Mouse (Mus musculus): ENCODE results near the gene Ogn.
"Not testable (repeated sequence)": the region's sequence is repeated elsewhere in the genome, so short reads cannot be mapped to it uniquely, and the experiment has no call there.

The Ogn gene

GRCm38 (mm10) chr13:49607714-49608113 is at the start of gene Ogn:
Ogn (plus strand) TSS chr13:49608046.
- in situ Hi-C loops (cut with MboI, MseI): no loop called here

GRCm38 (mm10) chr13:49559185-49559584 is 48.7 kb upstream of the Ogn start:
- in situ Hi-C loops (cut with MboI, MseI): no loop called here

GRCm38 (mm10) chr13:49560886-49561285 is 47.0 kb upstream of the Ogn start:
- in situ Hi-C loops (cut with MboI, MseI): loop anchor here (10.0 kb wide), 1 partner anchor 74 kb away; no protein-coding TSS in a partner anchor

- in situ Hi-C loops (cut with MboI, MseI): loop anchor here (10.0 kb wide), 1 partner anchor 70 kb away; no protein-coding TSS in a partner anchor
Measured at GRCm38 (mm10) chr13:49564347-49564746, 43.5 kb upstream of the Ogn start.

GRCm38 (mm10) chr13:49570371-49570770 is 37.5 kb upstream of the Ogn start:
- in situ Hi-C loops (cut with MboI, MseI): no loop called here

GRCm38 (mm10) chr13:49571418-49571817 is 36.4 kb upstream of the Ogn start:
- in situ Hi-C loops (cut with MboI, MseI): no loop called here

- in situ Hi-C loops (cut with MboI, MseI): no loop called here
Measured at GRCm38 (mm10) chr13:49581541-49582530, 26.0 kb upstream of the Ogn start, which contains the start of gene Omd. Omd (plus strand) TSS chr13:49582462.

GRCm38 (mm10) chr13:49583859-49584258 is 24.0 kb upstream of the Ogn start:
- in situ Hi-C loops (cut with MboI, MseI): no loop called here

- in situ Hi-C loops (cut with MboI, MseI): no loop called here
Measured at GRCm38 (mm10) chr13:49584307-49585005, 23.4 kb upstream of the Ogn start.

GRCm38 (mm10) chr13:49586062-49586461 is 21.8 kb upstream of the Ogn start:
- in situ Hi-C loops (cut with MboI, MseI): no loop called here

GRCm38 (mm10) chr13:49602541-49602940 is 5.3 kb upstream of the Ogn start:
- in situ Hi-C loops (cut with MboI, MseI): not testable (repeated sequence)

- in situ Hi-C loops (cut with MboI, MseI): no loop called here
Measured at GRCm38 (mm10) chr13:49603603-49604002, 4.2 kb upstream of the Ogn start.

- in situ Hi-C loops (cut with MboI, MseI): no loop called here
Measured at GRCm38 (mm10) chr13:49608589-49609322, 910 bp downstream of the Ogn start.

- in situ Hi-C loops (cut with MboI, MseI): no loop called here
Measured at GRCm38 (mm10) chr13:49617021-49617420, 9.2 kb downstream of the Ogn start.

GRCm38 (mm10) chr13:49618365-49618764 is 10.5 kb downstream of the Ogn start:
- in situ Hi-C loops (cut with MboI, MseI): no loop called here

- in situ Hi-C loops (cut with MboI, MseI): no loop called here
Measured at GRCm38 (mm10) chr13:49623216-49623615, 15.4 kb downstream of the Ogn start.

GRCm38 (mm10) chr13:49628167-49628566 is 20.3 kb downstream of the Ogn start:
- in situ Hi-C loops (cut with MboI, MseI): no loop called here

GRCm38 (mm10) chr13:49629076-49629475 is 21.2 kb downstream of the Ogn start:
- in situ Hi-C loops (cut with MboI, MseI): no loop called here

GRCm38 (mm10) chr13:49639965-49640364 is 32.1 kb downstream of the Ogn start:
- in situ Hi-C loops (cut with MboI, MseI): loop anchor here (10.0 kb wide), 2 partner anchors 75 to 175 kb away; no protein-coding TSS in a partner anchor

GRCm38 (mm10) chr13:49642650-49643049 is 34.8 kb downstream of the Ogn start:
- in situ Hi-C loops (cut with MboI, MseI): loop anchor here (10.0 kb wide), 1 partner anchor 178 kb away; no protein-coding TSS in a partner anchor

GRCm38 (mm10) chr13:49643669-49644362 is 36.0 kb downstream of the Ogn start:
- in situ Hi-C loops (cut with MboI, MseI): loop anchor here (10.0 kb wide), 1 partner anchor 179 kb away; no protein-coding TSS in a partner anchor
